Mouse (Mus musculus): ENCODE results near the gene Odf4.

- TF ChIP-seq POLR2A (IDR thresholded peaks at IDR 0.05; ENCODE audit: low read depth, low read length), result no peak
- TF ChIP-seq CTCF (IDR thresholded peaks at IDR 0.05; ENCODE audit: borderline replicate concordance, insufficient read depth, low read length), result no peak
These were observed 7.1 kb upstream of the Odf4 start for GRCm38 (mm10) chr11:68933885-68934507.

Measured in embryonic fibroblast, embryonic 13.5 days (primary cell).